Mouse (Mus musculus): Measurements from ENCODE around the gene Pla2g6.

Gene Pla2g6

DNA sequence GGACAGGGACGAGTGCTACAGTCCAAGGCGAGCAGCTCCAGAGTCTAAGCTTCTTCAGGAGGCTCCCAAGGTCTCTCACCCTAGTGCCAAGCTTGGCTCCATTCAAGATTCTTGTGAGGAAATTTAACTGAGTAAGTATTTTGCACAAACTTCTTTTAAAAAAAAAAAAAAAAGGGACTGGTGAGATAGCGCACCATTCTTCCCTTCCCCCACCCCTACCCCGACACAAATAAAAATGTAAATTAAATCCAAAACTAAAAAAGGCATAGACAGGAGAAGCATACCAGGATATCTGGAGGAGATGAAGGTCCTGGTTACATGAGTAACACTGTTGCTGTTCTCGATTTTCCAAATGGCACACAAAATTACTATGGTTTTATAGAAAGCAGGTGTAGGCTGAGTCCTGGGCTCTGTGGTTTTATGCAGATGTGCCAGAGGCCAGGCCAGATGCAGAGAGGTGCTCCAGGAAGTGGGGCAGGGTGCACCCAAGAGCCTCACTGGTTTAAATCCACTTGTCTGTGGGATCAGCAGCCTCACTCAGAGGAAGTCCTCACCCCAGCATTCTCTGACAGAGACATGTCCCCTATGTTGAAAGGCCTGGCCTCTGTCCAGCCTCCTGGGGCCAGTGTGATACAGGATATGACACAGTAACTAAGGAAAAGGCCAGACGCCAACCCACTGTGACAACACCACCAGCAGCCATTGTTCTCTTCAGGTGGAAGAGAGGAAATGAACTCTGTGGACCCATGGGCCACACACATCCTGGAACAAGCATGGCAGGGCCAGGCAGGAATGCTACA lies 5.0 kb downstream of the Pla2g6 start:
- DNase-seq (ENCODE audit: low read depth, low spot score) = no peak

DNA sequence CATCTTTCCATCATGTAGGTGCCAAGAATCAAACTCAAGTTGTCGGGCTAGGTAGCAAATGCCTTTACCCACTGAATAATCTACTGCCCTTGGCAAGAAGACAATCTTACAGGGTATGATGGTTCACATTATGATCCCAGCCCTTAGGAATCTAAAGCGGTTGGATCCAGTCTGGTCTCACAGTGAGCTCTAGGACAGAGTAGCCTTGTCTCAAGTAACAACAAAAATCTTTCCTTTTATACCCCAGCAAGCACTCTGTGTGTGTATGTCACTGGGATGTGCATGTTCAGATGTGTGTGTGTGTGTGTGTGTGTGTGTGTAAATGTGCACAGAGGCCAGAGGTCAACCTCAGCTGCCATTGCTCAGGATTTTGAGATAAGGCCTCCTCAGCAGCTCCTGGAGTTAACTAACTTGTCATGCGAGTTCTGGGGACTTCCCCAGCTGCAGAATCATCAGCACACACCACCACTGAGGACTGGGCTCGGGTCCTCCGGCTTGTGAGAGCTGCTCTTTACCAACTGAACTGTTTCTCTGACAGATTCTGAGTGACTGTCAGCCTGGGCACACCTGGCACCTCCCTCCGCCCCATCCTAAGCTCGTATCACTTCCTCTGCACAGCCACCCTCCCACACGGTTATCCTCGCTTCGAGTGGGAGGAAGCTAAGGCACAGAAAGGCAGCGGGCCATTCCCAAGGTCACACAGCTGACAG lies 5.8 kb downstream of the Pla2g6 start:
- no peak for DNase-seq (ENCODE audit: low read depth, low spot score)

DNA sequence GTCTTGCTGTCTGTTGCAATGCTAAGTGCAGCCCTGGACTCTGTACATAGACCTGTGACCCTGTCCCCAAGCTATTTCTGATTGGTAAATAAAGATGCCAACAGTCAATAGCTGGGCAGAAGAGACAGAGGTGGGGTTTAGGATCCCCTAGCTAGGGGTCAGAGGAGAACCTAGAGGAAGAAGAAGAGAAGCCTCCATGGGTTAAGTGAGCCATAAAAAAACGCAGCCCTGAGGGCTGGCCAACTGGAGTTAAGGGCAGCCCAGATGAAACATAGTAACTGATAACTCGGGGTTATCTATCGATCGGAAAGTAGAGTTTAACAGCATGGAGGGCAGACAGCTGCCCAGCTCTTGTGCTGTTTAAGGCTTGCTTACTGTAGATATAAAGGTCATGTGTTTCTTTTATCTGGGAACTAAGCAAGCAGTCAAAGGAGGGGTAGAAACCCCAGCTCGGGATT lies 6.4 kb downstream of the Pla2g6 start:
- DNase-seq (ENCODE audit: low read depth, low spot score) = no peak

GRCm38 (mm10) chr15:79313848-79314369 lies 14.3 kb downstream of the Pla2g6 start:
- DNase-seq (ENCODE audit: low read depth, low spot score) = no peak

GRCm38 (mm10) chr15:79307861-79308260 lies 20.3 kb downstream of the Pla2g6 start:
- no peak for DNase-seq (ENCODE audit: low read depth, low spot score)

- DNase-seq (ENCODE audit: low read depth, low spot score) = no peak
These were observed 22.1 kb downstream of the Pla2g6 start for GRCm38 (mm10) chr15:79306043-79306637.

DNA sequence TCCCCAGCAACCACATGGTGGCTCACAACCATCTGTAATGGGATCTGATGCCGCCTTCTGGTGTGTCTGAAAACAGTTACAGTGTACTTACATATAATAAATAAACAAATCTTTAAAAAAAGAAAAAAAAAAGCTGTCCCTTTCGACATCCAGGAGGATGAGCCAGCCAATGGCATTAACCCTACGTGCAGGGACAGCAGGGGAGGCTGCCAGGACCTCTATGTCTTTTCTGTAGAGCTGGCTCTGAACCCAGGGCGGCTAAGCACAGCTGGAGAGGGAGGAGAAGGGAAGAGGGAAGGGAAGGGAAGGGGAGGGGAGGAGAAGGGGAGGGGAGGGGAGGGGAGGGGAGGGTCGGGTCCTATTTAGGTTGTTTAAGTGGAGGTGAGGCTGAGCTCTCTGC lies 23.4 kb downstream of the Pla2g6 start:
- DNase-seq (ENCODE audit: low read depth, low spot score) = no peak

DNA sequence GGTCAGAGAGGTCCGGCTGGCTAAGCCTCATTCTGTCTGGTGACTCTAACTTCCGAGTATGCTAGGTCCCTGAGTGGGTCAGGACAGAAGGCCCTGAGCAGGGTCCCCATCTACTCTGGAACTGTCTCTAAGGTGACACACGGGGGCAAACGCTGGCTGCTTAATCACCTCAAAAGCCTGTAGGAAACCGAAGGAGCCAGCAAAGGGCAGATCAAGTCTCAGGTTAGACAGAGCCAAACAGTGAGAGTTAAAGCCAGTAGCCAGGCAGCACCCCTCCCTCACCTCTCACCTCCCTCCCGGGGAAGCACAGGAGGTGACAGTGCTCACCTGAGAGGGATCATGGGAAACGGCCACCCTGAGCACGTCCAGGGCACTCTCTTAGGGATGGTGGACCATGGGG lies 24.5 kb downstream of the Pla2g6 start:
- DNase-seq (ENCODE audit: low read depth, low spot score) = no peak

- DNase-seq (ENCODE audit: low read depth, low spot score) = no peak
These were observed 28.5 kb downstream of the Pla2g6 start for GRCm38 (mm10) chr15:79299563-79300155.

- no peak for DNase-seq (ENCODE audit: low read depth, low spot score)
These were observed 29.6 kb downstream of the Pla2g6 start for GRCm38 (mm10) chr15:79298553-79298952.

DNA sequence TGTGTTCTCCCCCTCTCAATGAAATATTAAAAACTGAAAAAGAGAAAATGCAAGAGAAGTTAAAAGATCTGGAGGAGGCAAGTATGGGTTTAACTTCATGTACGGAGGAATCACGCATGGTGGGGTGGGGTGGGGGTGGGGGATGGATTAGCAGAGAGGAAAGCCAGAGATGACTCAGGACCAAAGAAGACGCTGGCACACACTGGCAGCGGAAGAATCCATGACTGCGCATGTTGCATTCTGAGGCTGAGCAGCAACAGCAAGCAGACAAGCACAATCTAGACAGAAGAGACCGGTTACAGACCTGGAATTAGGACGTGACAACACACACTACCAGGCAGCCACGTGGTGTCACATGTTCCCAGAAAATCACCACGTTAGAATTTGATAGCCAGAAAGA lies 35.4 kb downstream of the Pla2g6 start:
- DNase-seq (ENCODE audit: low read depth, low spot score) = no peak

DNA sequence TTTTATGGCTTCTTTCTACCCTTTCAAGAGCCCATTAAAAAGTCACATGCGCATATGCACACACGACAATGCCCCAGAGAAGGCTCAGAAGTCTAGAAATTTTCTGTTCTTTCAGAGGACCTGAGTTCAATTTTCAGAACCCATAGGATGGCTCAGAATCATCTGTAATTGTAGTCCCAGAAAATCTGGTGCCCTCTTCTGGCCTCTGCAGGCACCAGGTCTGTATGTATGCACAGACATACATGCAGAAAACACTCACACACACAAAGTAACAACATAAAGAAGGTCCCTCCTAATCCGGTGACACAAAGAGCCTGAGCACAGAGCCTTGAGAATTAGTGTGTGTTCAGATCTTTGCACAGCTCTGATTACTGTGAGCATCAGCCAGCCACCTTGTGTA lies 37.9 kb downstream of the Pla2g6 start:
- DNase-seq (ENCODE audit: low read depth, low spot score) = no peak

GRCm38 (mm10) chr15:79289441-79289840 lies 38.7 kb downstream of the Pla2g6 start:
- DNase-seq (ENCODE audit: low read depth, low spot score) = no peak

GRCm38 (mm10) chr15:79288387-79288786 lies 39.8 kb downstream of the Pla2g6 start:
- no peak for DNase-seq (ENCODE audit: low read depth, low spot score)

- DNase-seq (ENCODE audit: low read depth, low spot score) = no peak
These were observed 41.1 kb downstream of the Pla2g6 start for GRCm38 (mm10) chr15:79287091-79287490.

DNA sequence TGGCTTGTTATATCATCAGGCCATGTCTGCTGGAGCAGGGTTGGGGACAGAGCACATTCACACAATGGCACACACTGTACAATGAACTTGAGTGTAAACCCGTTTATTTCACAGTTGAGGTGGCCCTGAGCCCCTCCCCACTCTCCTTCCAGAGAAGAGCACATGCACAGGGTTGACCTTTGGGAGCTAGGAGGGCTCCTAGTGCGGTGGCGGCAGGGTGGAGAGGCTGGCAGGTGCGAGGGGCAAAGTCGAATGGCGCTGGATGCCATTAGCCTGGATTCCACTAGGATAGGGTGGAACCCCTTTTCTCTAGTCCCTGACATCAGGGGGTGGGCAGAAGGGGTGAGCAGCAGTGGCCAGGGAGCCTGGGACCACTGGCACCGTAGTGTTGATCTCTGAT lies 42.0 kb downstream of the Pla2g6 start:
- no peak for DNase-seq (ENCODE audit: low read depth, low spot score)

DNA sequence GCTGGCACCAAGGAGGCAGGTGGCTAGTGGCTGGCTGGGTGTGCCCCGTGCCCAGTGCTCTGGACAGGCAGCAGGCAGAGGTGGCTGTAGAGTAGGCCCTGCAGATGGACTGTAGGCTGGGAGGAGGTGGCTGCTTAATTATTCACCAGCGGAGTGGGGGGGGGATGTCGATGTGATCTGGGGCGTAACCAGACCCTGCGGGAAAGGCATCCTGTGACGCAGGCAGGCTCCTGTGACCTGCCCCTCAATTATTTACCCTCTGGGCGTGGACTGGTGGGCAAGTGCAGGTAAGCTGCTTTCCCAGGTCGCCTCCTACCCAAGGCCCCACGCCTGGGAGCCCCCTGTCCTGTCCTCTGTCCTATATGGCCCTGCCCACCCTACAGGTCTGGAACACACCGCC lies 42.8 kb downstream of the Pla2g6 start, which contains the start of gene Baiap2l2:
TSS of gene Baiap2l2 (minus strand) at position 139 of the 400 bp plus-strand sequence.
- no peak for DNase-seq (ENCODE audit: low read depth, low spot score)

- DNase-seq (ENCODE audit: low read depth, low spot score) = no peak
These were observed 44.8 kb downstream of the Pla2g6 start for GRCm38 (mm10) chr15:79283371-79283770.

DNA sequence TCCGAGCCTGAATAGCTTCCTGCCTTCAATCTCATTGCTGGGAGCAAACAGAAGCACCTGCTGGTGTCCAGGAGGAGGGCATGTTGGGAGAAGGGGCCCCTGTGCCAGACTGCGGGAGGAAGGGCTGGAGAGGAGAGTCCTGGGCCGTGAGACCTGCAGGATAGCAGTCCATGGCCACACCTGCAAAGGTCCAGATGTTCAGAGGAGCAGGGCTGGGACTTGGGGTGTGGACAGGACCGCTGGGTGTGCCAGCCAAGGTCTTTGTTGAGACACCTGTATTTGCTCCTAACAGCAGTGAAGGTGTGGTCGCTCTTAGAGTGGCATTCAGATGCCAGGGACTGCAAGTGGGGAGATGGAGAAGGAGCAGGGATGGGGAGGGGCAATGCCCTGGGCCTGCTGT lies 45.8 kb downstream of the Pla2g6 start:
- no peak for DNase-seq (ENCODE audit: low read depth, low spot score)

- no peak for DNase-seq (ENCODE audit: low read depth, low spot score)
These were observed 46.8 kb downstream of the Pla2g6 start for GRCm38 (mm10) chr15:79281389-79281788.

DNA sequence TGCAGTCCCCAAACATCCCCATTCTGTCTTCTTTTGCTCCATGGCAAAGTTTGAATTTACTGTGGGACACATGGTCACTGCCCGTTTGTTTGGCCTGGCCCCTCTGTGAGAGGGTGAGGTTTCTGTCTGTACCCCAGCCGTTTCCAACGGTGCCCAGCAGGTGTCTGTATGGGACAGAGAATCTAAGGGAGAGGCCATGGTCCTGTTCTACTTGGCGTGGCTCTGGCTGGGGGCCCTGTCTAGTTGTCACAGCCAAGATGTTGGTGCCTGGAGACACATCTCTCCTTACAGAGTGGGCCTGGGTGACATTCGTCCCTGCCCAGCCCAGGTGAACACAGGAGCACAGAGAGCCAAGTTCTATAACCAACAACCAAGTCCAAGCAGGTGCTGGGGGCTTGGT lies 47.3 kb downstream of the Pla2g6 start:
- no peak for DNase-seq (ENCODE audit: low read depth, low spot score)

- no peak for DNase-seq (ENCODE audit: low read depth, low spot score)
These were observed 48.0 kb downstream of the Pla2g6 start for GRCm38 (mm10) chr15:79280209-79280608.
